Mouse (Mus musculus) ES-E14 (cell line): Measurements from ENCODE around the gene Caskin1. TPM values are rescaled to one million over a fixed set of nuclear protein-coding genes. Genes with fewer than 3 reads are reported as not detected.

Experiments used
- DNase-seq: peaks from one replicate; pipeline ENCODE4 v3.0.0-alpha.2; 2013; ENCODE audit warnings: low read depth, low spot score
- H3K27ac ChIP-seq: 2 replicates; pipeline ENCODE4 v1.5.1; 2012; ENCODE audit warnings: low read depth, mild to moderate bottlenecking, low read length, moderate library complexity, mixed read lengths; ENCODE audit not compliant: poor library complexity, insufficient read depth, severe bottlenecking
- H3K36me3 ChIP-seq: 2 replicates; pipeline ENCODE4 v1.6.1; 2012; ENCODE audit warnings: mild to moderate bottlenecking, low read length, moderate library complexity, mixed read lengths; ENCODE audit not compliant: control insufficient read depth, poor library complexity, insufficient read depth, severe bottlenecking
- H3K4me1 ChIP-seq, 2 experiments: fragments of 150-350 bp in 1 of 2; sonication (generic) in 1 of 2; 2 replicates each; pipeline ENCODE4 v1.6.1; 2012; ENCODE audit warnings: low read length in 2 of 2, mild to moderate bottlenecking in 1 of 2, mixed read lengths in 1 of 2; ENCODE audit not compliant: control insufficient read depth in 2 of 2, insufficient read depth in 2 of 2, poor library complexity in 1 of 2
- H3K4me3 ChIP-seq, 2 experiments: fragments of 150-350 bp in 1 of 2; sonication (generic) in 1 of 2; 2 replicates each; pipeline ENCODE4 v1.5.1; 2012; ENCODE audit warnings: low read length in 2 of 2, low read depth in 1 of 2, mild to moderate bottlenecking in 1 of 2, mixed read lengths in 1 of 2; ENCODE audit not compliant: insufficient read depth in 1 of 2, poor library complexity in 1 of 2, severe bottlenecking in 1 of 2
- H3K9ac ChIP-seq: 2 replicates; pipeline ENCODE4 v1.6.1; 2012; ENCODE audit warnings: low read depth, mild to moderate bottlenecking, low read length, mixed read lengths; ENCODE audit not compliant: poor library complexity, insufficient read depth, severe bottlenecking
- H3K9me3 ChIP-seq: fragments of 150-350 bp; sonication (generic); 2 replicates; pipeline ENCODE4 v1.6.1; 2012; ENCODE audit warnings: low read depth, mild to moderate bottlenecking, low read length; ENCODE audit not compliant: control insufficient read depth, insufficient read depth
- CHD2 ChIP-seq: IDR thresholded peaks from 2 replicates; pipeline ENCODE4 v1.6.1; 2014; ENCODE audit warnings: mild to moderate bottlenecking, low read depth, low read length, inconsistent platforms
- HCFC1 ChIP-seq: IDR thresholded peaks from 2 replicates; pipeline ENCODE4 v1.6.1; 2012; ENCODE audit warnings: low read length, inconsistent platforms, borderline replicate concordance; ENCODE audit not compliant: insufficient read depth
- MAFK ChIP-seq: IDR thresholded peaks from 2 replicates; pipeline ENCODE4 v1.6.1; 2014; ENCODE audit warnings: mild to moderate bottlenecking, low read depth, low read length, inconsistent platforms; ENCODE audit not compliant: insufficient read depth
- ZC3H11A ChIP-seq: IDR thresholded peaks from 2 replicates; pipeline ENCODE4 v1.6.1; 2012; ENCODE audit warnings: low read depth, mild to moderate bottlenecking, inconsistent platforms, low read length, borderline replicate concordance
- ZNF384 ChIP-seq: IDR thresholded peaks from 2 replicates; pipeline ENCODE4 v1.6.1; 2012; ENCODE audit warnings: low read depth, low read length, inconsistent platforms
- in situ Hi-C, 2 experiments: fragments of 600-800 bp; cut with MboI; formaldehyde crosslinking; loops; one replicate each; pipeline ENCODE4 v1.15.1; 2025; ENCODE audit warnings: low sequenced_read_pairs in 2 of 2, inconsistent platforms in 1 of 2; ENCODE audit not compliant: unreplicated experiment in 2 of 2
- total RNA-seq: library from RNA; depleted of rRNA; stranded (reverse); fragments of 300-350 nt; gene quantifications from 2 replicates; pipeline ENCODE4 v1.2.3, GENCODE M21; 2012; rRNA removed

Caskin1 gene
- 1.8 and 2.0 TPM in 2 replicates for total RNA-seq

DNA sequence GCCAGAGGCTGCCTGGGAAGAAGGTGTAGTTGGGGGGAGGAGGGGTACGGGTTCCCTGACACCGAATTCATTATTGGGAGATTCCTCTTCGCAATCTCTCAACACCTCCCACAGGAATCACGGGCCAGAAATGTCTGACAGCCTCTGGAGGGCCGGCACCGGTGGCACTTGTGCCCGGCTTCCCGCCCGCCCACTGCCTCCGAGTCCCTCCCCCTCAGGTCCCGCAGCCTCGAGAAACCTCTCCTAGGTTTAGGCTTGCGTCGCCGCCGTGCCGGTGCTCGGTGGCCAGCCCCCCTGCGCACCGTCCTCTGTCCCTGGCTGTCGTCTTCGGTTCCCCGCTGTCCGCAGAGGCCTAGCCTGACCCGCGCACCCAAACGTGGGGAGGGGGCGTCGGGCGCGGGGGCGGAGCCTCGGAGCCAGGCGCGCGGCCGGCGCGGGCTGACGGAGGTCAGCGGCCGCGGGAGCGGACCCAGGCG lies at the start of gene Caskin1:
Gene Caskin1, plus strand, starts transcription at position 416 of the 476 bp plus-strand sequence.
- peak within 1 kb of the TSS; percentile 87 to 92 for H3K4me3 ChIP-seq
- TF ChIP-seq ZC3H11A (no peak), HCFC1 (no peak), CHD2 (no peak), MAFK (no peak), ZNF384 (no peak)
- peaks cover 4 to 9% of the 10 kb centered on the region in 2 experiments; a peak in 3 of 4 replicates for H3K4me1 ChIP-seq
- no peak within 1 kb of the TSS for H3K27ac ChIP-seq
- H3K36me3 ChIP-seq, result no peaks in the 10 kb centered on the region
- peak within 1 kb of the TSS; percentile 78 for H3K9ac ChIP-seq
- no peak for DNase-seq
- H3K9me3 ChIP-seq, result no peaks in the 10 kb centered on the region
- in situ Hi-C loops, result no loop called here

DNA sequence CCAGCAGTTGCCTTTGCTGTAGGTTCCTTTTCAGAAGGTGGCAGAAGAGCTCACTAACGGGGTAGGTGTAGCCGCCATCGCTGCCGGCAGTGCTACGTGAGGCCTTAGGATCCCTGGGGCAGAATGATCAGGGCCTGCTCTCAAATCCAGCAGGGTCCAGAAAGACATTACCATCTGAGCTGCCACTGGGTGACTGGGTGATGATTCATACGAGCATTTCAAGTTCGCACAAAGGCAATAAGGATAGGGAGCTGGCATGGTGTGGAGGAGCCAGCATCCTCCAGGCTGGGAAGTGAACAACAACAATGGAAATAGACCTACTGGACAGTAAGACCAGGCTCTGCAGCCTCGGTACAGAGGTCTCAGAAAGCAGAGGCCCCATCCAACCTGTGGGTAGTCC lies 48.0 kb upstream of the Caskin1 start:
- DNase-seq, result no peak
- in situ Hi-C loops, result no loop called here
- peaks cover 31% of the 10 kb centered on the region for H3K36me3 ChIP-seq
- no peak overlapping the region for H3K9ac ChIP-seq
- no peak for TF ChIP-seq ZNF384
- no peak for TF ChIP-seq HCFC1
- TF ChIP-seq ZC3H11A, result no peak
- TF ChIP-seq MAFK, result no peak
- no peak for TF ChIP-seq CHD2
- peaks cover 0 to 2% of the 10 kb centered on the region in 2 experiments; a peak in 1 of 4 replicates for H3K4me1 ChIP-seq
- no peak overlapping the region for H3K27ac ChIP-seq
- H3K9me3 ChIP-seq, result no peaks in the 10 kb centered on the region
- H3K4me3 ChIP-seq, result no peak overlapping the region

DNA sequence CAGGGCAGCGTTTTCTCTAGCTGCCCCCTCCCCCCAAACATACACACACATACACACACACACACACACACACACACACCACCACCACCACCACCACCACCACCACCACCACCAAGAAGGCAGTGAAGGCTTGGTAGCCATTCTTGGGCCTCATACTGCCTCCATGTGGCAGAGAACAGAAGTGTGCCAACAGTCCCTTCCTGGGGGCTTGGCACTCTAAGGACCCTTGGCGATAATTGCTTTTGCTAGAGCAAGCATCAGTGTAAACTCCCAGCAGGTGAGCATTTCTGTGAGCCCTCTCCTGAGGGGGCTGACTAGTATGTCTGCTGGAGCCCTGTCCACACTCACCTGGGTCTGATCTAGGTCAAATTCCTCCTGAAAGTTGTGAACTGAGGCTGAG lies 47.3 kb upstream of the Caskin1 start:
- H3K4me1 ChIP-seq, result peaks cover 0 to 2% of the 10 kb centered on the region in 2 experiments; a peak in 1 of 4 replicates
- peaks cover 37% of the 10 kb centered on the region for H3K36me3 ChIP-seq
- H3K9ac ChIP-seq, result no peak overlapping the region
- H3K4me3 ChIP-seq, result no peak overlapping the region
- DNase-seq, result no peak
- in situ Hi-C loops, result no loop called here
- H3K27ac ChIP-seq, result no peak overlapping the region
- H3K9me3 ChIP-seq, result no peaks in the 10 kb centered on the region
- no peak for TF ChIP-seq MAFK
- no peak for TF ChIP-seq ZNF384
- no peak for TF ChIP-seq ZC3H11A
- no peak for TF ChIP-seq HCFC1
- no peak for TF ChIP-seq CHD2

DNA sequence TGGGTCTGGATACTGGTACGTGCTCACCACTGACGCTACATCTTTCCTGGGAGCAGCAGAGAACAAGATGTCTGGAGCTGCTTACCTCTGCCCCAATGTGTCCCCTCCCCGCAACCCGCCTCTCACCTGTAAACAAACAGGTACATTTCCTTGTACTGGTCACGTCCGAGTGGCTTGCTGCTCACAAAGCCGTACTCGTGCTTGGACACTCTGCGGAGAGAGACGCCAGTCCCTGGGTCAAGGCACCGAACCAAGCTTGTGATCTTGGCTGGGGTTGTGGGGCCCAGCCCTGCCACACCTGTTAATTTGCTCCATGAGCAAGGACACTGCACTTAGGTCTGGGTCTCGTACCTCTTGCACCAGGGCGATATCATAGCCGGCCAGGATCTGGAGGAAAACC lies 46.3 kb upstream of the Caskin1 start:
- H3K27ac ChIP-seq, result no peak overlapping the region
- in situ Hi-C loops, result no loop called here
- no peak overlapping the region for H3K9ac ChIP-seq
- no peaks in the 10 kb centered on the region for H3K9me3 ChIP-seq
- H3K4me3 ChIP-seq, result peak overlapping the region in 1 of 2 experiments; percentile 21; a peak in 1 of 4 replicates
- peaks cover 45% of the 10 kb centered on the region for H3K36me3 ChIP-seq
- DNase-seq, result no peak
- H3K4me1 ChIP-seq, result peaks cover 0 to 2% of the 10 kb centered on the region in 2 experiments; a peak in 1 of 4 replicates
- no peak for TF ChIP-seq HCFC1
- TF ChIP-seq CHD2, result no peak
- TF ChIP-seq ZNF384, result no peak
- TF ChIP-seq MAFK, result no peak
- no peak for TF ChIP-seq ZC3H11A
